Mouse (Mus musculus): Measurements from ENCODE around the gene Sergef. TPM values are rescaled to one million over a fixed set of nuclear protein-coding genes. Genes with fewer than 3 reads are reported as not detected.

Sergef gene
- polyA plus RNA-seq, 1 experiment = 0.16 TPM

- Histone ChIP-seq H3K36me3 (ENCODE audit: control insufficient read depth) (no peaks in the 10 kb centered on the region), H3K4me3 (replicated peaks) (no peak overlapping the region), H3K4me1 (ENCODE audit: control insufficient read depth) (no peaks in the 10 kb centered on the region), H3K9me3 (ENCODE audit: control insufficient read depth, low read length) (no peaks in the 10 kb centered on the region), H3K27me3 (ENCODE audit: control insufficient read depth) (no peaks in the 10 kb centered on the region)
- TF ChIP-seq TAL1 (IDR thresholded peaks at IDR 0.05; ENCODE audit: low read length) (no peak), GATA1 (IDR thresholded peaks at IDR 0.05; ENCODE audit: low read length) (no peak)
These were observed 192.0 kb downstream of the Sergef start for GRCm38 (mm10) chr7:46447473-46448165.

DNA sequence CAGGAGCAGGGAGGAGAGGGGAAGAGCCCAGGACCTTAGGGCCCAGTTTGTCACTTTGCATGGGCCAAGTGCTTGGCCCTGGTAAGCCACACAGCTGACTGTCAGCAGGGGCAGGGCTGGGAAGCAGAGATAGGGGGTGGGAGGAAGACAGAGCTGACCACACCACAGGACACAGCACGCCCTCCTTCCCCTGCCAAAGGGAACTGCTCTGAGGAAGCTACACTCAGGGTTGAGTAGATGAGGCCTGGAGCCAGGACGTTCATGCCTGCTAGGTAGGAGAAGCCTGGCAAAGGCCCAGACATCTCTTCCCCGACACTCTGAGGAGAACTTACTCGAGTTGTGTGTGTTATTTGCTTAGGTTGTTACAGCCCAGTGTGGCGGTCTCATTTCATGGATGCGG, 193.7 kb downstream of the Sergef start:
- H3K4me1 ChIP-seq (ENCODE audit: control insufficient read depth) = no peaks in the 10 kb centered on the region
- no peaks in the 10 kb centered on the region for H3K27me3 ChIP-seq (ENCODE audit: control insufficient read depth)
- no peaks in the 10 kb centered on the region for H3K9me3 ChIP-seq (ENCODE audit: control insufficient read depth, low read length)
- no peak for TF ChIP-seq GATA1 (IDR thresholded peaks at IDR 0.05; ENCODE audit: low read length)
- TF ChIP-seq TAL1 (IDR thresholded peaks at IDR 0.05; ENCODE audit: low read length) = no peak
- no peaks in the 10 kb centered on the region for H3K36me3 ChIP-seq (ENCODE audit: control insufficient read depth)
- no peak overlapping the region for H3K4me3 ChIP-seq (replicated peaks)

- TF ChIP-seq TAL1 (IDR thresholded peaks at IDR 0.05; ENCODE audit: low read length) (no peak), GATA1 (IDR thresholded peaks at IDR 0.05; ENCODE audit: low read length) (no peak)
- Histone ChIP-seq H3K4me1 (ENCODE audit: control insufficient read depth) (no peaks in the 10 kb centered on the region), H3K4me3 (replicated peaks) (no peak overlapping the region), H3K9me3 (ENCODE audit: control insufficient read depth, low read length) (no peaks in the 10 kb centered on the region), H3K27me3 (ENCODE audit: control insufficient read depth) (no peaks in the 10 kb centered on the region), H3K36me3 (ENCODE audit: control insufficient read depth) (no peaks in the 10 kb centered on the region)
These were observed 196.4 kb downstream of the Sergef start for GRCm38 (mm10) chr7:46443163-46443562.

GRCm38 (mm10) chr7:46438537-46439141, 201.0 kb downstream of the Sergef start:
- Histone ChIP-seq H3K27me3 (ENCODE audit: control insufficient read depth) (no peaks in the 10 kb centered on the region), H3K36me3 (ENCODE audit: control insufficient read depth) (no peaks in the 10 kb centered on the region), H3K9me3 (ENCODE audit: control insufficient read depth, low read length) (no peaks in the 10 kb centered on the region), H3K4me3 (replicated peaks) (no peak overlapping the region), H3K4me1 (ENCODE audit: control insufficient read depth) (no peaks in the 10 kb centered on the region)
- TF ChIP-seq GATA1 (IDR thresholded peaks at IDR 0.05; ENCODE audit: low read length) (no peak), TAL1 (IDR thresholded peaks at IDR 0.05; ENCODE audit: low read length) (no peak)

- TF ChIP-seq GATA1 (IDR thresholded peaks at IDR 0.05; ENCODE audit: low read length) = no peak
- no peak for TF ChIP-seq TAL1 (IDR thresholded peaks at IDR 0.05; ENCODE audit: low read length)
- no peak overlapping the region for H3K4me3 ChIP-seq (replicated peaks)
- no peaks in the 10 kb centered on the region for H3K4me1 ChIP-seq (ENCODE audit: control insufficient read depth)
- no peaks in the 10 kb centered on the region for H3K27me3 ChIP-seq (ENCODE audit: control insufficient read depth)
- no peaks in the 10 kb centered on the region for H3K36me3 ChIP-seq (ENCODE audit: control insufficient read depth)
- H3K9me3 ChIP-seq (ENCODE audit: control insufficient read depth, low read length) = no peaks in the 10 kb centered on the region
These were observed 203.8 kb downstream of the Sergef start for GRCm38 (mm10) chr7:46435833-46436232.

DNA sequence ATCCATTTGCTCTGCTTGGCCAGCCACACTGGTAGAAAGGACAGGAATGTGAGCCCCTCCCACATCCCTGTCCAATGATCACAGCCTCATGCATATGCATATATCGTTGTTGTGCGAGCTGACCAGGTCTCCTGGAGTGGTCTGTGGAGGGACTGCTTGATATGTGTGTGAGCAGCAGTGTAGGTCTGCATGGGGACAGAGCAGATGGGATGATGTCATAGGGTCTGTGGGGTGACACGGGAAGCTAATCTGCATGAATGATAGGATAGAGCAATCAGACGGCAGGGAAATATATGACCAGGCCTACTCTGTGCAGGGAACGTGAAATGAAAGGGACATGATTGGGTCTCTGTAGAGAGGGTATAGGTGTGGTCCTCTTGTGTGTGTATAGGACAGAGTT, 205.7 kb downstream of the Sergef start:
- H3K9me3 ChIP-seq (ENCODE audit: control insufficient read depth, low read length) = no peaks in the 10 kb centered on the region
- H3K36me3 ChIP-seq (ENCODE audit: control insufficient read depth) = no peaks in the 10 kb centered on the region
- H3K27me3 ChIP-seq (ENCODE audit: control insufficient read depth) = no peaks in the 10 kb centered on the region
- H3K4me1 ChIP-seq (ENCODE audit: control insufficient read depth) = no peaks in the 10 kb centered on the region
- H3K4me3 ChIP-seq (replicated peaks) = no peak overlapping the region
- TF ChIP-seq GATA1 (IDR thresholded peaks at IDR 0.05; ENCODE audit: low read length) (no peak), TAL1 (IDR thresholded peaks at IDR 0.05; ENCODE audit: low read length) (no peak)

GRCm38 (mm10) chr7:46425012-46425411, 214.6 kb downstream of the Sergef start:
- no peaks in the 10 kb centered on the region for H3K4me1 ChIP-seq (ENCODE audit: control insufficient read depth)
- H3K27me3 ChIP-seq (ENCODE audit: control insufficient read depth) = no peaks in the 10 kb centered on the region
- TF ChIP-seq GATA1 (IDR thresholded peaks at IDR 0.05; ENCODE audit: low read length) (no peak), TAL1 (IDR thresholded peaks at IDR 0.05; ENCODE audit: low read length) (no peak)
- H3K4me3 ChIP-seq (replicated peaks) = no peak overlapping the region
- H3K9me3 ChIP-seq (ENCODE audit: control insufficient read depth, low read length) = no peaks in the 10 kb centered on the region
- no peaks in the 10 kb centered on the region for H3K36me3 ChIP-seq (ENCODE audit: control insufficient read depth)

GRCm38 (mm10) chr7:46423951-46424350, 215.7 kb downstream of the Sergef start:
- H3K36me3 ChIP-seq (ENCODE audit: control insufficient read depth) = no peaks in the 10 kb centered on the region
- H3K9me3 ChIP-seq (ENCODE audit: control insufficient read depth, low read length) = no peaks in the 10 kb centered on the region
- TF ChIP-seq TAL1 (IDR thresholded peaks at IDR 0.05; ENCODE audit: low read length) (no peak), GATA1 (IDR thresholded peaks at IDR 0.05; ENCODE audit: low read length) (no peak)
- no peak overlapping the region for H3K4me3 ChIP-seq (replicated peaks)
- no peaks in the 10 kb centered on the region for H3K4me1 ChIP-seq (ENCODE audit: control insufficient read depth)
- H3K27me3 ChIP-seq (ENCODE audit: control insufficient read depth) = no peaks in the 10 kb centered on the region

DNA sequence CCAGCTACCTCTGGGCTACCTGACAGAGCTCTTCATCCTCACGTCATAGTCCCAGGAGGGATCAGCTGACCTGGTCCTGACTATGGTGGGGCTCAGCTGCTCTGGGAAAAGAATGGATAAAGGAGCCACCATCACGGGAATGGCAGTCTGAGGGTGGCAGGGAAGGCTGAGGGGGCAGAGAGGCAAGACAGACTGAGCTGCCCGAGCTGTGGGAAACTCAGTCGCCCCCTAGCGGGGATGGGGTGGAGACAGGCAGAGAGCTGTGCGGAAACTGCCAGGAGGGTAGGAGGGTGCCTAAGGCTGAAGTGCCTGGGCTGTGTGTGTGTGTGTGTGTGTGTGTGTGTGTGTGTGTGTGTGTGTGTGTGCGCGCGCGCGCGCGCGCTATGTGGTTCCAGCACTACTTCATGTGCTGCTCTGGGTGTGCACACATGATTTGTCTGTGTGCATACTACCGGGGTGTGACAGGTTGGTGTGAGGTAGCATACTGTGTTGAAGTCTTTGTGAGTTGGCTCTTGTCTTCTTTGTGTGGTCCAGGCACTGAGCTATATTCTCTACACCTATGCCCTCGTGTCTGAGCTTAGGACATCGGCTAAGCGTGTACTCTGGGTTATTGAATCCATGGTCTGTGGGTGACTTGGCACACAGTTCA, 216.7 kb downstream of the Sergef start:
- H3K9me3 ChIP-seq (ENCODE audit: control insufficient read depth, low read length) = no peaks in the 10 kb centered on the region
- no peaks in the 10 kb centered on the region for H3K36me3 ChIP-seq (ENCODE audit: control insufficient read depth)
- no peaks in the 10 kb centered on the region for H3K27me3 ChIP-seq (ENCODE audit: control insufficient read depth)
- H3K4me3 ChIP-seq (replicated peaks) = no peak overlapping the region
- no peak for TF ChIP-seq GATA1 (IDR thresholded peaks at IDR 0.05; ENCODE audit: low read length)
- TF ChIP-seq TAL1 (IDR thresholded peaks at IDR 0.05; ENCODE audit: low read length) = no peak
- H3K4me1 ChIP-seq (ENCODE audit: control insufficient read depth) = no peaks in the 10 kb centered on the region

Data from erythroblast, embryonic 14.5 days (primary cell).